Mouse (Mus musculus) embryonic facial prominence, embryonic 12.5 days (tissue): ENCODE measurements around the gene Siglec1. TPM values are rescaled to one million over a fixed set of nuclear protein-coding genes. Genes with fewer than 3 reads are reported as not detected.
"Not testable (repeated sequence)": the region's sequence is repeated elsewhere in the genome, so short reads cannot be mapped to it uniquely, and the experiment has no call there.

Experiments
- ATAC-seq: fragments of 200-750 bp; cut with Nextera tagmentation; 2 replicates; pipeline ENCODE4 v1.8.0; 2017; ENCODE audit not compliant: insufficient number of reproducible peaks, insufficient read depth, low FRiP score, low TSS enrichment
- H3K27ac ChIP-seq: fragments of 300-500 bp; sonication (generic); 2 replicates; pipeline ENCODE4 v1.5.1; 2016; ENCODE audit warnings: mild to moderate bottlenecking
- H3K27me3 ChIP-seq: fragments of 300-500 bp; sonication (generic); 2 replicates; pipeline ENCODE4 v1.6.1; 2016; ENCODE audit warnings: mild to moderate bottlenecking, moderate library complexity
- H3K36me3 ChIP-seq: fragments of 300-500 bp; sonication (generic); 2 replicates; pipeline ENCODE4 v1.6.1; 2016; ENCODE audit warnings: mild to moderate bottlenecking
- H3K4me1 ChIP-seq: fragments of 300-500 bp; sonication (generic); 2 replicates; pipeline ENCODE4 v1.6.1; 2016
- H3K4me2 ChIP-seq: fragments of 300-500 bp; sonication (generic); replicated peaks from 2 replicates; pipeline ENCODE4 v1.6.1; 2016; ENCODE audit warnings: mild to moderate bottlenecking, moderate library complexity
- H3K4me3 ChIP-seq: fragments of 300-500 bp; sonication (generic); 2 replicates; pipeline ENCODE4 v1.5.1; 2016; ENCODE audit warnings: mild to moderate bottlenecking
- H3K9ac ChIP-seq: fragments of 300-500 bp; sonication (generic); 2 replicates; pipeline ENCODE4 v1.6.1; 2016; ENCODE audit warnings: mild to moderate bottlenecking, moderate library complexity
- H3K9me3 ChIP-seq: fragments of 300-500 bp; sonication (generic); 2 replicates; pipeline ENCODE4 v1.6.1; 2016; ENCODE audit warnings: mild to moderate bottlenecking, moderate library complexity
- WGBS: fragments of 180-500 bp; shearing (Covaris S2); methylation state at CpG from one replicate; pipeline ENCODE4 v1.1.7; 2016; 5-methylcytosine and 5-hydroxymethylcytosine counted together
- polyA plus RNA-seq: library from polyadenylated mRNA; unstranded; fragments of >200 nt; fragmentation: Nextera tagmentation; extraction: Ambion mirVana; gene quantifications from 2 replicates; pipeline ENCODE4 v1.2.1, GENCODE M21; 2016

Siglec1 gene
- polyA plus RNA-seq, 1 experiment from 2014 or later, result 0.08 TPM

GRCm38 (mm10) chr2:131044989-131045720, 41.4 kb downstream of the Siglec1 start:
- no peak overlapping the region for H3K9ac ChIP-seq
- 69% methylated on average over 9 of the region's 9 CpGs for WGBS
- H3K4me1 ChIP-seq, result peaks cover 12% of the 10 kb centered on the region; the same call in 1 of the 2 replicates
- ATAC-seq, result no peak; the same call in 1 of the 2 replicates
- no peaks in the 10 kb centered on the region for H3K9me3 ChIP-seq
- H3K4me2 ChIP-seq, result no peak overlapping the region
- H3K27me3 ChIP-seq, result peaks cover 33% of the 10 kb centered on the region
- H3K4me3 ChIP-seq, result no peak overlapping the region
- H3K36me3 ChIP-seq, result no peaks in the 10 kb centered on the region
- no peak overlapping the region for H3K27ac ChIP-seq

- Histone ChIP-seq H3K9me3 (no peaks in the 10 kb centered on the region), H3K4me3 (no peak overlapping the region), H3K9ac (no peak overlapping the region), H3K4me2 (peak overlapping the region; percentile 21), H3K27me3 (peaks cover 40% of the 10 kb centered on the region), H3K27ac (no peak overlapping the region), H3K36me3 (no peaks in the 10 kb centered on the region), H3K4me1 (peaks cover 12% of the 10 kb centered on the region; the same call in 1 of the 2 replicates)
- 7% methylated on average over 7 of the region's 7 CpGs for WGBS
- no peak for ATAC-seq
These were observed 42.2 kb downstream of the Siglec1 start for GRCm38 (mm10) chr2:131044354-131044852.

GRCm38 (mm10) chr2:131042988-131043387, 43.6 kb downstream of the Siglec1 start, which contains the start of gene Gfra4:
Gene Gfra4, minus strand, starts transcription at chr2:131043088.
- no peak for ATAC-seq
- peak within 1 kb of the TSS; percentile 86; the same call in 1 of the 2 replicates for H3K4me2 ChIP-seq
- H3K4me1 ChIP-seq, result peaks cover 12% of the 10 kb centered on the region; the same call in 1 of the 2 replicates
- H3K27ac ChIP-seq, result no peak within 1 kb of the TSS
- peaks cover 44% of the 10 kb centered on the region for H3K27me3 ChIP-seq
- peak within 1 kb of the TSS; percentile 50 for H3K4me3 ChIP-seq
- no peaks in the 10 kb centered on the region for H3K36me3 ChIP-seq
- WGBS, result 76% methylated on average over 2 of the region's 2 CpGs
- H3K9ac ChIP-seq, result 0 out of 2 replicates have a peak within 1 kb of the TSS, but pooled peaks have one; percentile 63
- no peaks in the 10 kb centered on the region for H3K9me3 ChIP-seq

- peaks cover 20% of the 10 kb centered on the region; the same call in 1 of the 2 replicates for H3K4me1 ChIP-seq
- H3K27ac ChIP-seq, result no peak overlapping the region
- 3% methylated on average over 92 of the region's 115 CpGs for WGBS
- H3K9me3 ChIP-seq, result no peaks in the 10 kb centered on the region
- peak; percentile 69 for ATAC-seq
- peak overlapping the region; percentile 50 for H3K4me3 ChIP-seq
- H3K27me3 ChIP-seq, result peaks cover 44% of the 10 kb centered on the region
- H3K9ac ChIP-seq, result peak overlapping the region; percentile 63
- peak overlapping the region; percentile 86 for H3K4me2 ChIP-seq
- H3K36me3 ChIP-seq, result no peaks in the 10 kb centered on the region
These were observed 45.4 kb downstream of the Siglec1 start for GRCm38 (mm10) chr2:131040854-131041825.

GRCm38 (mm10) chr2:131038675-131039074, 47.9 kb downstream of the Siglec1 start:
- no peak for ATAC-seq
- Histone ChIP-seq H3K4me1 (peaks cover 10% of the 10 kb centered on the region; the same call in 1 of the 2 replicates), H3K27me3 (peaks cover 42% of the 10 kb centered on the region), H3K9ac (no peak overlapping the region), H3K36me3 (no peaks in the 10 kb centered on the region), H3K27ac (no peak overlapping the region), H3K4me2 (no peak overlapping the region), H3K9me3 (no peaks in the 10 kb centered on the region; the same call in 1 of the 2 replicates), H3K4me3 (no peak overlapping the region)
- WGBS, result 79% methylated on average over 5 of the region's 5 CpGs

GRCm38 (mm10) chr2:131038197-131038596, 48.4 kb downstream of the Siglec1 start:
- Histone ChIP-seq H3K4me1 (peaks cover 10% of the 10 kb centered on the region; the same call in 1 of the 2 replicates), H3K4me3 (no peak overlapping the region), H3K4me2 (no peak overlapping the region), H3K27me3 (peaks cover 42% of the 10 kb centered on the region), H3K36me3 (no peaks in the 10 kb centered on the region), H3K27ac (no peak overlapping the region), H3K9me3 (no peaks in the 10 kb centered on the region; the same call in 1 of the 2 replicates), H3K9ac (no peak overlapping the region)
- ATAC-seq, result no peak
- 88% methylated on average over 6 of the region's 6 CpGs for WGBS

GRCm38 (mm10) chr2:131037226-131037990, 49.2 kb downstream of the Siglec1 start:
- Histone ChIP-seq H3K27me3 (peaks cover 34% of the 10 kb centered on the region), H3K9ac (no peak overlapping the region), H3K27ac (no peak overlapping the region), H3K9me3 (no peaks in the 10 kb centered on the region; the same call in 1 of the 2 replicates), H3K4me3 (no peak overlapping the region), H3K4me1 (peaks cover 10% of the 10 kb centered on the region; the same call in 1 of the 2 replicates), H3K36me3 (no peaks in the 10 kb centered on the region), H3K4me2 (no peak overlapping the region)
- 67% methylated on average over 17 of the region's 17 CpGs for WGBS
- ATAC-seq, result no peak

GRCm38 (mm10) chr2:131036757-131037156, 49.8 kb downstream of the Siglec1 start:
- no peak for ATAC-seq
- H3K4me1 ChIP-seq, result peaks cover 10% of the 10 kb centered on the region; the same call in 1 of the 2 replicates
- no peak overlapping the region for H3K4me3 ChIP-seq
- H3K9ac ChIP-seq, result no peak overlapping the region
- H3K4me2 ChIP-seq, result no peak overlapping the region
- H3K27me3 ChIP-seq, result peaks cover 27% of the 10 kb centered on the region
- no peak overlapping the region for H3K27ac ChIP-seq
- H3K36me3 ChIP-seq, result no peaks in the 10 kb centered on the region
- no peaks in the 10 kb centered on the region; the same call in 1 of the 2 replicates for H3K9me3 ChIP-seq

GRCm38 (mm10) chr2:131036343-131036742, 50.2 kb downstream of the Siglec1 start:
- H3K4me3 ChIP-seq, result no peak overlapping the region

GRCm38 (mm10) chr2:131031406-131031805, 55.2 kb downstream of the Siglec1 start:
- H3K4me2 ChIP-seq, H3K36me3 ChIP-seq, H3K4me1 ChIP-seq, H3K27ac ChIP-seq, H3K9ac ChIP-seq, ATAC-seq, H3K9me3 ChIP-seq, H3K4me3 ChIP-seq, H3K27me3 ChIP-seq: not testable (repeated sequence)
- 68% methylated on average over 1 of the region's 1 CpGs for WGBS

More at GRCm38 (mm10) chr2:131036343-131036742, 50.2 kb downstream of the Siglec1 start:
- ATAC-seq, result no peak
- no peak overlapping the region for H3K4me2 ChIP-seq
- H3K36me3 ChIP-seq, result no peaks in the 10 kb centered on the region
- peaks cover 7% of the 10 kb centered on the region; the same call in 1 of the 2 replicates for H3K4me1 ChIP-seq
- 87% methylated on average over 2 of the region's 2 CpGs for WGBS
- H3K9me3 ChIP-seq, result no peaks in the 10 kb centered on the region; the same call in 1 of the 2 replicates
- H3K9ac ChIP-seq, result no peak overlapping the region
- H3K27me3 ChIP-seq, result peaks cover 23% of the 10 kb centered on the region
- no peak overlapping the region for H3K27ac ChIP-seq
